Mouse (Mus musculus) testis, adult 2 months (tissue): ENCODE data around the gene Rasa2. TPM values are rescaled to one million over a fixed set of nuclear protein-coding genes. Genes with fewer than 3 reads are reported as not detected.

Experiments used
- H3K27ac ChIP-seq: fragments of 200-500 bp; 2 replicates; pipeline ENCODE4 v1.5.1; 2012; ENCODE audit warnings: low read depth, low read length; ENCODE audit not compliant: control insufficient read depth, insufficient read depth
- H3K27me3 ChIP-seq: fragments of 200-500 bp; 2 replicates; pipeline ENCODE4 v1.6.1; 2012; ENCODE audit warnings: mild to moderate bottlenecking, low read length, moderate library complexity; ENCODE audit not compliant: control insufficient read depth, insufficient read depth
- H3K36me3 ChIP-seq: fragments of 200-500 bp; 2 replicates; pipeline ENCODE4 v1.6.1; 2012; ENCODE audit warnings: mild to moderate bottlenecking, low read length; ENCODE audit not compliant: control insufficient read depth, insufficient read depth
- H3K4me1 ChIP-seq: fragments of 200-500 bp; 2 replicates; pipeline ENCODE4 v1.6.1; 2012; ENCODE audit warnings: low read length; ENCODE audit not compliant: control insufficient read depth, insufficient read depth
- H3K4me3 ChIP-seq: fragments of 200-500 bp; 2 replicates; pipeline ENCODE4 v1.5.1; 2012; ENCODE audit warnings: low read depth, mild to moderate bottlenecking, low read length, moderate library complexity, mixed read lengths; ENCODE audit not compliant: control insufficient read depth
- CTCF ChIP-seq: fragments of 200-500 bp; IDR thresholded peaks from 2 replicates; pipeline ENCODE4 v1.5.1; 2012; ENCODE audit warnings: low read depth, mild to moderate bottlenecking, inconsistent platforms, low read length, moderate library complexity; ENCODE audit not compliant: control insufficient read depth, insufficient read depth, insufficient replicate concordance
- POLR2A ChIP-seq: fragments of 200-500 bp; IDR thresholded peaks from 2 replicates; pipeline ENCODE4 v1.6.1; 2012; ENCODE audit warnings: low read depth, mild to moderate bottlenecking, inconsistent platforms, low read length, moderate library complexity; ENCODE audit not compliant: control insufficient read depth
- polyA plus RNA-seq: library from polyadenylated mRNA; depleted of rRNA; stranded (reverse); fragments of >200 nt; gene quantifications from 2 replicates; pipeline ENCODE4 v1.2.3, GENCODE M21; 2012

Rasa2 gene
- polyA plus RNA-seq, 1 experiment = 1.8 TPM

DNA sequence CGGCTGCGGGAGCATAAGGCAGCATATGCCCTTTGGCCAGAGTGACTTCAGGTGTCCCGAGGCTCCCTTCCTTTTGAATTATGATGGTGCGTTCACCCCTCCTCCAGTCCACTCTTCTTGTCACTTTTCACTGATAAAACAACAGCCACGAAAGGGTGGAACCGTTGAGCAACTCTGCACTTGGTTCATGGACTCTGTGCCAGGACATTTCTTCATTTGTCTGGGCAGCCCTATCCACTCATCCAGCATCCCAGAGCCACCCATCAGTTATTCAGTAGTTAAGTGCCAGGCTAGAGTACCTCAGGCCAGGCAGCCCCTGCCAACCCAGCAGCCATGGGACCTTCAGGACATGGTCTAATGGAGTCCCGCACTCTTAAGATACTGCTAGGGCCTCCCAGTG, 7.1 kb upstream of the Rasa2 start:
- Histone ChIP-seq H3K4me3 (no peak overlapping the region), H3K27ac (no peak overlapping the region), H3K36me3 (no peaks in the 10 kb centered on the region), H3K4me1 (no peaks in the 10 kb centered on the region; the same call in none of the 2 replicates), H3K27me3 (no peaks in the 10 kb centered on the region)
- TF ChIP-seq CTCF (no peak), POLR2A (no peak)

DNA sequence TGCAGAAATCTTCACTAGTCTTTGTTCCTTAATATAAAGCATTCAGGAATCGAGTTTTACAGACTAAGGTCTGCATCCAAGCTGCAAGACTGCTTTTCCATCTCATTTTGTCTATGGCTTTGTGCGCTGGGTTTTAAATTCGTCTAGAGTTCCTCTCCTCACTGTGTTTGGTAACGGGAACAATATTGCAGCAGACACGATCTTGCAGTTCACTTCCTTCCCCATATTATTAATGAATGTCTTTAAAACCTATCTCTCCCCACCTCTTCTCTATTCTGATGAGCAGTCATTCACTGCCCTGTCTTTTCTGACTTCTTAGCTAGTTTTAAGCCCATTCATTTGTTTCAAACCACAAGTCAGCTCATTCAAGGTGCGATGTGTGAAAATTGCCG, 5.7 kb upstream of the Rasa2 start:
- Histone ChIP-seq H3K36me3 (no peaks in the 10 kb centered on the region), H3K4me1 (no peaks in the 10 kb centered on the region; the same call in none of the 2 replicates), H3K27me3 (no peaks in the 10 kb centered on the region), H3K27ac (no peak overlapping the region), H3K4me3 (no peak overlapping the region)
- no peak for TF ChIP-seq POLR2A
- no peak for TF ChIP-seq CTCF

DNA sequence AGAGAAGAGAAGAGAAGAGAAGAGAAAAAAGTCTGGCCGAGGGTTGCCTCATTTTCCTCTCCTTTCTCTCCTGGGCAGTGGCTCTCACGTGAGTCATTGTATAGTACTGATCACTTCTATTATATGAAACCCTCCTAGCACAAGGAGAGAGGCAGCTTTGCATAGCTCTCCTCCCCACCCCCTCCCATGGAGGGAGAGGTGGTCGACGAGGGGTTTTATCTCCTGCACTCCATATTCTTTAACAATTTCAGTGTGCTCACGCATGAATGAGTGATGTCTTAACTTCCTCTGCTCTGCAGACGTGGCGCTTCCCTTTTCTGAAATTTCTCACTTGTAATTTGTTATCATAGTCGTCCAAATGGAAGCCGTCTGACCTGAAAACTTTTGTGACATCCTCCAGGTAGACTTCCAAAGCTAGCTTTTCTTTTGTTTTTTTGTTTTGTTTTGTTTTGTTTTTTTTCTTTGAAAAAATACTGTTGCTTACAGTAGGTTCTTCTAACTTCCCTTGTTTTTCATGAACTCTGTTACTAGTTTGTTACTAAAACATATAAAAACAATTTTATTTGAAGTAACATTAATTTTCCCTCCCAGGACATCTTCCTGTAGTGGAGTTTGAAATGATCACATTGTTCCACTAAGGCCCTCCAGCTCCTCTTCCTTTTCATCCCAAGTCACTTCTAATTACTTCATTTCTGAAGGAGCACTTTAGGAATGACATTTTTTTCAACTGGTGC, 5.2 kb upstream of the Rasa2 start:
- no peak for TF ChIP-seq POLR2A
- no peak for TF ChIP-seq CTCF
- Histone ChIP-seq H3K27me3 (no peaks in the 10 kb centered on the region), H3K4me3 (no peak overlapping the region), H3K36me3 (no peaks in the 10 kb centered on the region), H3K27ac (no peak overlapping the region), H3K4me1 (no peaks in the 10 kb centered on the region; the same call in none of the 2 replicates)

DNA sequence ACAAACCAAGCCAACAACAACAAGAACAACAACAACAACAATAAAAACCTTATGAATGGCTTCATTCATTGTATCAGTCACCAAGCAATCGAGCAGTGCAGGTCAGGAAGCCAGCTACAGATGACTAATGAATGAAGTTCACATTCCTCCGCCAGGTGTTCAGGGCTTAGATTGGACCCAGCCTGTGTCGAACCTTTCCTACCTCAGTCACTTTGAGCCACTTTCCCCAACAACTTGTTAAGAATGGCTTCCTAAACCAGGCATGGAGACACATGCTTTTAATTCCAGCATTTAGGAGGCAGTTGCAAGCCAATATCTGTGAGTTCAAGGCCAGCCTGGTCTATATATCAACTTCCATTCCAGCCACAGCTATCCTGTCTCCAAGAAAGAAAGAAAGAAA, 4.5 kb upstream of the Rasa2 start:
- Histone ChIP-seq H3K27me3 (no peaks in the 10 kb centered on the region), H3K36me3 (no peaks in the 10 kb centered on the region), H3K27ac (no peak overlapping the region), H3K4me1 (no peaks in the 10 kb centered on the region; the same call in none of the 2 replicates), H3K4me3 (no peak overlapping the region)
- no peak for TF ChIP-seq POLR2A
- TF ChIP-seq CTCF = no peak

DNA sequence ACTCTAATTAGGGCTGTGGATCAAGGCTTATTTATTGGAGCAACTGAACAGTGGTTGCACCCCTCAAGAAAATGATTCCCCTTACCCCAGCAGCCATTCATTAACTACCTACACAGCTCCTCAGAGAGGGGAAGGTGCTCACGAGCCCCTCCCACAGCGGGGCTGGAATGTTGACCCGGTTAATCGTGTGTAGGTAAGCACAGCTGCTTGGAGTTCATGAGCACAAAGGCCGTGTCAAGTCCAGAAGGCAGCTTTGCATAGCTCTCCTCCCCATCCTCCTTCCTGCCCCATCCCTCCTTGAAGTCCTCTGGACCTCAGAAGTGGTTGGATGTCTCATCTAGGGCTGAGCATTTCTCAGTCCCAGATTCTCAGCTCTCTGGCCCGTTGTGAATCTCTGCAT, 3.8 kb upstream of the Rasa2 start:
- TF ChIP-seq CTCF = no peak
- no peak for TF ChIP-seq POLR2A
- H3K36me3 ChIP-seq = no peaks in the 10 kb centered on the region
- no peaks in the 10 kb centered on the region for H3K27me3 ChIP-seq
- H3K4me3 ChIP-seq = no peak overlapping the region
- H3K27ac ChIP-seq = no peak overlapping the region
- no peaks in the 10 kb centered on the region; the same call in none of the 2 replicates for H3K4me1 ChIP-seq

DNA sequence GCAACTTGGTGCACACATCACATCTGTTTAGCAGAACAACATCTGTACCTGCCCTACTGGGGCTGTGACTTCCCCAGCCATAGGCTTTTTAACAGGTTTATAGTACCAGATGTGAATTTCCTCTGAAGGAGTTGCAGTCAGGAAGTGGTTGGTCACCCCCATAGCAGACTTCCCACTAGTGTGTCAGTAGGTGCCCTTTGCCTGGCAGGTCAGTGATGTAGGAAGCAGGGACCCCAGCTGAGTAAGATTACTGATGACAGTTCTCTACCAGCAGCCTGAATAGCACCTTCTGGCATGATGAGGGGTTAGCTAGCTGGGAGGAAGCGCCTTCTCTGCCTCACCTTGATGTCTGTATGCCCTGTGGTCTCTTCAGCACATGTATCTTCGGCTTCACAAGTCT, 2.4 kb upstream of the Rasa2 start:
- H3K4me1 ChIP-seq = no peaks in the 10 kb centered on the region; the same call in 1 of the 2 replicates
- no peaks in the 10 kb centered on the region for H3K27me3 ChIP-seq
- TF ChIP-seq POLR2A = no peak
- TF ChIP-seq CTCF = no peak

DNA sequence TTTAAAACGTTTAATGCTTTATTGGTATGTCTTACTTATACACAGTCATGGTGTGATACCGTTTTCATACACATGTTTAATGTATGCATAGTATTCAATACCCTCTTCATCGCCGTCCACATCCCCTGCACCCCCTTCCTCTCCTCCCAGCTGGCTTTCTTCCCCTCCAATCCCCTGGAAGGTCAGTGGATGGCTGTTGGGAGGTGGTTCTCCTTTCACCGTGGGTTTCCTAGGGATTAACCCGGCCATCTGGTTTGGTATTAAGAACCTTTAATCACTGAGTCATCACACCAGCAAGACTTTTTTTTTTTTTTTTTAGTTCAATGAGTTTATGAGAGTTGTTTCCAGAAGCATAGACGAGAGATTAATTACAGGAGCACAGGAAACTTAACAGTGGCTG, 1.3 kb upstream of the Rasa2 start:
- Histone ChIP-seq H3K36me3 (no peaks in the 10 kb centered on the region), H3K27ac (no peak overlapping the region), H3K4me3 (no peak overlapping the region), H3K27me3 (no peaks in the 10 kb centered on the region), H3K4me1 (peaks cover 2% of the 10 kb centered on the region)
- no peak for TF ChIP-seq POLR2A
- no peak for TF ChIP-seq CTCF

More for the DNA sequence above, 2.4 kb upstream of the Rasa2 start:
- Histone ChIP-seq H3K27ac (no peak overlapping the region), H3K36me3 (no peaks in the 10 kb centered on the region), H3K4me3 (no peak overlapping the region)
